Mouse (Mus musculus) layer of hippocampus, adult 2 months (tissue): ENCODE results near the gene Tardbp. TPM values are rescaled to one million over a fixed set of nuclear protein-coding genes. Genes with fewer than 3 reads are reported as not detected.
A peak's percentile ranks its signal among the peaks of the same experiment; 100 is the strongest.

ENCODE experiments used
- DNase-seq, 2 experiments: peaks; one replicate each; pipeline ENCODE4 v3.0.0; 2022; ENCODE audit warnings: low spot score in 2 of 2
- H3K27ac ChIP-seq: fragments of 200-600 bp; 2 replicates; pipeline ENCODE4 v1.8.1; 2022
- H3K4me3 ChIP-seq: fragments of 200-600 bp; 2 replicates; pipeline ENCODE4 v1.8.1; 2022; ENCODE audit warnings: mild to moderate bottlenecking
- CTCF ChIP-seq: fragments of 200-600 bp; conservative IDR thresholded peaks from 2 replicates; pipeline ENCODE4 v1.8.1; 2022; ENCODE audit warnings: antibody characterized with exemption, mild to moderate bottlenecking, moderate library complexity
- total RNA-seq, 2 experiments: library from RNA; stranded (reverse); gene quantifications; 2 replicates each; pipeline ENCODE4 v1.2.3; 2021

Gene Tardbp
- total RNA-seq, 2 experiments from 2014 or later = 233 to 237 TPM

GRCm38 (mm10) chr4:148604541-148605165 lies 22.2 kb downstream of the Tardbp start:
- Histone ChIP-seq H3K4me3 (no peak overlapping the region), H3K27ac (peak overlapping the region; percentile 88)
- peak; percentile 87 for TF ChIP-seq CTCF
- DNase-seq = peak in 1 of 2 experiments; percentile 68

GRCm38 (mm10) chr4:148604141-148604540 lies 22.7 kb downstream of the Tardbp start:
- no peak for TF ChIP-seq CTCF
- peak; percentile 68 to 86 for DNase-seq
- Histone ChIP-seq H3K4me3 (no peak overlapping the region), H3K27ac (peak overlapping the region; percentile 88)

- no peak for DNase-seq
- Histone ChIP-seq H3K27ac (peak overlapping the region; percentile 88), H3K4me3 (no peak overlapping the region)
- TF ChIP-seq CTCF = no peak
These were observed 23.3 kb downstream of the Tardbp start for GRCm38 (mm10) chr4:148603376-148604139.

DNA sequence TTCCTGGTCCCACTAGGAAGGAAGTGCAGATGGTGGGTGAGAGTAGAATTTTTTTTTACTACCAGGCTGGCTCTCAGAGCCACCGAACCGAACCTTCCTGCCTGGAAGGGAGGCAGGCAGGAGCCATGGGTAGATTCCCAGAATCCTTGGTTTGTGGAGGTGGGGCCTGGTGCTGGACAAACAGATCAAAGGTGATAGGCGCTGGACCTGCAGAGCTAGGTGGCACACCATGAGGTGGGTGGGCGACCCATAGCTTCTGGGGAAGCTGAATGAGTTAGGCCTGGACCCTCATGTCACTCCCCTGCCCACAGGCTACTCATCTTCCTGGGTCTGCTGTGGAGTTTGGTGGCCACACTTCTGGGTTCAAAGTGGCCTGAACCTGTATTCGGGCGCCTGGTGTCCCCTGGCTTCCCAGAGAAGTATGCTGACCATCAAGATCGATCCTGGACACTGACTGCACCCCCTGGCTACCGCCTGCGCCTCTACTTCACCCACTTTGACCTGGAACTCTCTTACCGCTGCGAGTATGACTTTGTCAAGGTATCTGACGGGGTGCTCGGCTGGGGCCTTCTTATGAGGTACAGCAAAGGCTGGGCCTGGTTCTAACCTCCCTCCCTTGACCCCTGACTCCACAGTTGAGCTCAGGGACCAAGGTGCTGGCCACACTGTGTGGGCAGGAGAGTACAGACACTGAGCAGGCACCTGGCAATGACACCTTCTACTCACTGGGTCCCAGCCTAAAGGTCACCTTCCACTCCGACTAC lies 24.3 kb downstream of the Tardbp start, which contains the start of gene Masp2:
Gene Masp2, plus strand, starts transcription at position 198 of the 764 bp plus-strand sequence.
- Histone ChIP-seq H3K27ac (peak within 1 kb of the TSS; percentile 88), H3K4me3 (no peak within 1 kb of the TSS)
- DNase-seq = no peak
- TF ChIP-seq CTCF = no peak

DNA sequence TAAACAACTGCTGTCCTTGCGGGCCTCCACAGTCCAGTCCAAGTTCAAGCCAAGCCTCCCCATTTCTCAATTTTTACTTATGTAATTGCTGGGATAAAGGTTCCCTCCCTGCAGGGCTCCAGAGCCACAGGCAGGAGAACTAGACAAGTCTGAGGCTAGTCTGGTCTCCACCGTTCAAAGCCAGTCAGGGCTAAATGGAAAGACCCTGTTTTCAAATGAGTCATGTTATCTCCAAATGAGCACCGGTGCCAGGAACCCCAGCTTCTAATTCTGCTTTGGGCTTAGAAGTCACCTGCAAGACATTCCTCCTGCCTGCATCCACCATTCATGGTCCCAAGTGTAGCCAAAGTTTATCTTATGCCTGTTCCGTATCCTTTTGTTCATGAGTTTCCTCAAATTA lies 24.9 kb downstream of the Tardbp start:
- no peak for TF ChIP-seq CTCF
- 0 out of 2 replicates have a peak overlapping the region, but pooled peaks have one; percentile 15 for H3K27ac ChIP-seq
- DNase-seq = no peak
- no peak overlapping the region for H3K4me3 ChIP-seq

GRCm38 (mm10) chr4:148600316-148600715 lies 26.5 kb downstream of the Tardbp start:
- Histone ChIP-seq H3K27ac (no peak overlapping the region), H3K4me3 (no peak overlapping the region)
- no peak for DNase-seq
- no peak for TF ChIP-seq CTCF

DNA sequence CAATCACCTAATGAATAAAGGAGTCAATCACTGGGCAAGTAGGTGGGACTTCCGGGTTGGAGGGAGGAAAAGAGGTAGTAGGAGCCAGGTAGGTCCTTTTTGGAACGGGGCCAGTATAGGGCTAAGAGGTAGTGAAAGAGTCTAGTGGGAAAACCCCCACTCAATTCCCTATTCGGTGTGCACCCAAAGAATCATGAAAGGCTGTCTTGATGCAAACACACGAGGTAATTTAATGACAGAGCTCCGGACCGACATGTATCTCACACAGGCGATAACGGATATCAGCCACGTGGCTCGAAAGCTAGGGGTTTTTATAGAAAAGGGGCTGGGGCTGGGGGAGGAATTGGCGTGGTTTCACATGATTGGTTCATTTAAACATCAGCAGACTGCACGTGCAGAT lies 28.0 kb downstream of the Tardbp start:
- Histone ChIP-seq H3K4me3 (no peak overlapping the region), H3K27ac (no peak overlapping the region)
- DNase-seq = no peak
- no peak for TF ChIP-seq CTCF

DNA sequence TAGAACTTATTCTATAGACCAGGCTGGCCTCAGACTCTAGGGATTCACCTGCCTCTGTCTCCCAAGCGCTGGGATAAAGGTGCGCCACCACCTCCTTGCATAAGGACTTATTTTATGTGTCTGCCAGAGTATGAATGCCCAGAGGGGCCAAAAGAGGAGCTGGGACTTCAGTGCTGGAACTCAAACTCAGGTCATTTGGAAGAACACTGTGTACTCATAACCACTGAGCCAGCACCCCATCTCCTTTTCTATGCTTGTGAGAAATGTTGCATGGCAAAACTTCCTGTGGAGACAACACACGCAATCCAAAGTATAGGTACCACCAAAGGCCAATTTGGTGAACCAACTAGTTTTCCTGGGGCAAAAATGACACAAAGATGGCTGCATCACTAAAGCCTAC lies 30.1 kb downstream of the Tardbp start:
- no peak for TF ChIP-seq CTCF
- DNase-seq = no peak
- H3K27ac ChIP-seq = no peak overlapping the region
- H3K4me3 ChIP-seq = no peak overlapping the region

DNA sequence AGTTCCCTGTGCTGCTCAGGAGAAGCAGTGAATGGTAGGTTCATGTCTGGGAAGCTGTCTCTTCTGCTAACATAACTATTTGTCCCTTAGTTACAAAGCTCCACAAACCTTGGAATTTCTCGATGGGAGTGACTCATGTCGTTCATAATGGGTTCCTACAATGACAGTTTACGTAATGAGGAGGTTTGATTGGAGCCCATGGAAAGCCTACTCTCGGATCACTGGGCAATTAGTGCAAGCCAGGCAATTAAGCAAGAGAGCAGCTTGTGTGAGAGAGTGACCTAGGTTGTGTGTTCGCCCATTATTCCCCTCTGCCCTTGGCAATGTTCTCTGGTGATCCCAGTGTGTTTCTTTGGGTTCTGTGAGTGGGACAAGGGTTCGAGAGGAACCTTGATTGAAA lies 30.9 kb downstream of the Tardbp start:
- Histone ChIP-seq H3K27ac (no peak overlapping the region), H3K4me3 (no peak overlapping the region)
- no peak for TF ChIP-seq CTCF
- DNase-seq = no peak

DNA sequence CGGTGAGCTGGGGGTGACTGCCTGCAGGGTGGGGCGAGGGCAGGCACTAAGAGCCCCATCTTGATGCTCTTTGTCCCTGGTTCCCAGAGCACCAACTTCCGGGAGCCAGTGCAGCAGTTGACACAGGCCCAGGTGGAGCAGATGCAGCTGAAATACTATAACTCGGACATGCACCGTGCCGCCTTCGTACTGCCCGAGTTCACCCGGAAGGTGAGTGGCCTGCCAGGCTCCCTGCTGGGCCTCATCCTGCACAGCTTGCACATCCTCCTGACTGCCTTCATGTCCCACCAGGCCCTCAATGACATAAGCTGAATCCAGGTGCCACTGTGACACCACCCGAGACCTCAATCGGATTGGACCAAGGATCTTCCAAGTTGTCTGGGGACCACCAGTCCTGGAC lies 32.8 kb downstream of the Tardbp start:
- DNase-seq = no peak
- TF ChIP-seq CTCF = no peak
- no peak overlapping the region for H3K4me3 ChIP-seq
- no peak overlapping the region for H3K27ac ChIP-seq

DNA sequence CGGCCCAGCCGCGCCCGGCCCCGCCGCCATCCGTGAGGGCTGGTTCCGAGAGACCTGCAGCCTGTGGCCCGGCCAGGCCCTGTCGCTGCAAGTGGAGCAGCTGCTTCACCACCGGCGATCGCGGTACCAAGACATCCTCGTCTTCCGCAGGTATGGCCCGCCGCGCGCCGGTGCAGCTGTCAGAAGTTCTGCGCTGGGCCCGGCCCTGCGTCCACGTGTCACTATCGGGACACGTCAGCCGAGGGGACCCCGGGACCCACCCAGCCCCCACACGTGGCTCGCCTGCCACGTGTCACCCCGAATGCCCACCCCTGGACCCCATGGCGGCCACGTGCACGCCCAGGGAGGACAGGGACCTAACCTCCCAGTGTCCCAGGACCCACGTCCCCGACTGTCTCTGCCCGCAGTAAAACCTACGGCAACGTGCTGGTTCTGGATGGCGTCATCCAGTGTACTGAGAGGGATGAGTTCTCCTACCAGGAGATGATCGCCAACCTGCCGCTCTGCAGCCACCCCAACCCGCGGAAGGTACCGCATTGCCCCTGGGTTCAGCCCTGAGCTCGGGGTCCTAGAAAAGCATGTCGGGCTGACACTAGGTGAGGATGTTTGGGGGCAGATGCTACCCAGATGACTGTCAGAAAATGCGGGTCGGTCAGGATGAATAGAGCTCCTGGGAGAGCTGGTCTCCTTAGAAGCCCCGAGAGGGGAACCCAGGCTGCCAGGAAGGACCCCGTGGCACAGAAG lies 35.0 kb downstream of the Tardbp start:
- no peak for TF ChIP-seq CTCF
- DNase-seq = no peak
- Histone ChIP-seq H3K4me3 (peak overlapping the region; percentile 94), H3K27ac (peak overlapping the region; percentile 91)

- Histone ChIP-seq H3K27ac (peak within 1 kb of the TSS; percentile 91), H3K4me3 (peak within 1 kb of the TSS; percentile 94)
- DNase-seq = peak; percentile 96 to 98
- 0 out of 2 replicates have a peak, but pooled peaks have one; percentile 7 for TF ChIP-seq CTCF
These were observed 35.6 kb downstream of the Tardbp start, which contains the start of gene Srm for GRCm38 (mm10) chr4:148591171-148591630. Srm (plus strand) TSS chr4:148591503.
